Mouse (Mus musculus): ENCODE data around the gene Olfr366. TPM values are rescaled to one million over a fixed set of nuclear protein-coding genes. Genes with fewer than 3 reads are reported as not detected.
"Not testable (repeated sequence)": the region's sequence is repeated elsewhere in the genome, so short reads cannot be mapped to it uniquely, and the experiment has no call there.

Gene Olfr366
- polyA plus RNA-seq (2015; fragmentation: Nextera tagmentation; extraction: Ambion mirVana), result not detected in 2 replicates

DNA sequence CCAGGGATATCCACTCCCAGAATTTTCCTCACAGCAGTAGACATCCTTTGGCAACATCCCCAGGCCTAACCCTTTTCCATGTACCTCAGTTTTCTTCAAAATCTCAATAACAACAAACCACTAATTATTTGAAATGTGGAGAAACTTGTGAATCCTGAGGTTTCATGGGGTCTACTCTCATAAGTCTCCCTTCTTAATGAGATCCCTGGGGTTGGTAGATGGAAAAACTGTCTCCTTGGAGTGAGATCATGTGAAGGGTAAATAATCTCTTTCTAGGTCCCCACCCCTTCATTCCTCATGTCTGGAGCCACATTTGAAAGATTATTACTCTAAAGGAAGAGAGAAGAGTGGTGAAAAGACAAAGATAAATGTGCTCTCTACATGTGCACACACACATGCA, at the start of gene Olfr366:
TSS of gene Olfr366 (plus strand) at position 301 of the 400 bp plus-strand sequence.
- H3K27ac ChIP-seq (replicated peaks), result no peak within 1 kb of the TSS
- no peak within 1 kb of the TSS for H3K4me2 ChIP-seq (replicated peaks)
- no peaks in the 10 kb centered on the region for H3K9me3 ChIP-seq
- H3K4me1 ChIP-seq, result no peaks in the 10 kb centered on the region
- no peaks in the 10 kb centered on the region for H3K27me3 ChIP-seq
- H3K4me3 ChIP-seq, result no peak within 1 kb of the TSS
- H3K36me3 ChIP-seq, result no peaks in the 10 kb centered on the region
- no peak for ATAC-seq (replicated peaks)
- no peak within 1 kb of the TSS for H3K9ac ChIP-seq (replicated peaks)

DNA sequence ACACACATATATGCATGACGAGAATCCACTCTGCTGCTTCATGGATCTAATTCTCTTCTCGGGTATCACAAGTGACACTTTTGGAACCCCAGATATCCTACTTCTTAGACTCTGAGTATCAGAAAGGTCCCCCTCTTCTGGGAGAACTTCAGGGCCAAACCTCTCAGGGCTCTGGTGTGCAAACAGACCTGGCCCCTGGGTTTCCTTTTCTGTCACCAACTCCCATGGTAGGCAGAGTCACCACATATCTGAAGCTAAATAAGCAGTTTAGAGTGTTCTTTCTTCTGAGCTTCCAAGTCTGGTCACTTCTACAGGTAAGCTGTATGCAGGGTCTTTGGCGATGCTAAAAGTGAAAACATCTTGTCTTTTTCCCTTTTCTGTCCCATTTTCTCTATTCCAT, 23.5 kb upstream of the Olfr366 start, which contains the start of gene Olfr365:
TSS of gene Olfr365 (plus strand) at position 301 of the 400 bp plus-strand sequence.
- Histone ChIP-seq H3K9me3 (no peaks in the 10 kb centered on the region), H3K4me3 (no peak within 1 kb of the TSS), H3K27me3 (no peaks in the 10 kb centered on the region), H3K9ac (replicated peaks) (no peak within 1 kb of the TSS), H3K36me3 (no peaks in the 10 kb centered on the region), H3K4me1 (no peaks in the 10 kb centered on the region), H3K27ac (replicated peaks) (no peak within 1 kb of the TSS), H3K4me2 (replicated peaks) (no peak within 1 kb of the TSS)
- 80% methylated on average over 3 of the region's 3 CpGs for whole genome bisulfite sequencing
- no peak for ATAC-seq (replicated peaks)

DNA sequence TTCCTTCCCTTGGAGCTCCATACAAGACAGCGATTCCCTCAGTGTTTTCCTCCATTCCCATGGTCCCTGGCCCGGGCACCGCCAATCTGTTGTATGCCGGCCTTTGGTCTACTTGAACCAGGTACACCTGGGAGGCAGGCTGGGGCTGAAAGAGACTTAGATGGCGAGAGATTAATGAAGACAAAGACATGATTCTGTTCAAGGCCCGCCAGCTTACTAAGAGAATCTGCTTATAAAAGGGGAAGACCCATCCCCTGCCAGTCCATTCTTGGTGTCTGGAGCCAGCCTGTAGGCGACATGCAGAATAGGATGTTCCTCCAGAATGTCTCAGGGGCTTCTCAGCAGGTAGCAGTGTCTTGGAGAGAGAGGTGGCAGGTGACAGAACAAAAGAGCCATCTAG, 50.4 kb downstream of the Olfr366 start:
- H3K4me1 ChIP-seq; H3K4me2 ChIP-seq (replicated peaks); H3K27ac ChIP-seq (replicated peaks); H3K27me3 ChIP-seq; H3K36me3 ChIP-seq; H3K4me3 ChIP-seq; H3K9ac ChIP-seq (replicated peaks); ATAC-seq (replicated peaks); H3K9me3 ChIP-seq: not testable (repeated sequence)
- 85% methylated on average over 7 of the region's 7 CpGs for WGBS

Other genes starting within 250 kb of the Olfr366 start
- not detected in 2 replicates for gene Olfr357, start 217.7 kb upstream of the Olfr366 start, polyA plus RNA-seq (2015; fragmentation: Nextera tagmentation; extraction: Ambion mirVana)
- gene Olfr358, start 202.2 kb upstream of the Olfr366 start, polyA plus RNA-seq (2015; fragmentation: Nextera tagmentation; extraction: Ambion mirVana), result not detected in 2 replicates
- not detected in 2 replicates for gene Olfr360, start 145.8 kb upstream of the Olfr366 start, polyA plus RNA-seq (2015; fragmentation: Nextera tagmentation; extraction: Ambion mirVana)
- not detected in 2 replicates for gene Olfr361, start 122.3 kb upstream of the Olfr366 start, polyA plus RNA-seq (2015; fragmentation: Nextera tagmentation; extraction: Ambion mirVana)
- gene Olfr362, start 93.7 kb upstream of the Olfr366 start, polyA plus RNA-seq (2015; fragmentation: Nextera tagmentation; extraction: Ambion mirVana), result not detected in 2 replicates
- gene Olfr364-ps1, start 72.3 kb upstream of the Olfr366 start, polyA plus RNA-seq (2015; fragmentation: Nextera tagmentation; extraction: Ambion mirVana), result not detected in 2 replicates
- not detected in 2 replicates for gene Olfr365, start 23.4 kb upstream of the Olfr366 start, polyA plus RNA-seq (2015; fragmentation: Nextera tagmentation; extraction: Ambion mirVana)
- gene Olfr368, start 114.9 kb downstream of the Olfr366 start, polyA plus RNA-seq (2015; fragmentation: Nextera tagmentation; extraction: Ambion mirVana), result not detected in 2 replicates
- 70.5 and 73.1 TPM in 2 replicates for gene Pdcl, start 147.8 kb downstream of the Olfr366 start, polyA plus RNA-seq (2015; fragmentation: Nextera tagmentation; extraction: Ambion mirVana)
- gene Rc3h2, start 211.3 kb downstream of the Olfr366 start, polyA plus RNA-seq (2015; fragmentation: Nextera tagmentation; extraction: Ambion mirVana), result 24.2 and 24.4 TPM in 2 replicates
- gene Zbtb26, start 231.6 kb downstream of the Olfr366 start, polyA plus RNA-seq (2015; fragmentation: Nextera tagmentation; extraction: Ambion mirVana), result 8.3 and 8.6 TPM in 2 replicates
- gene Zbtb6, start 231.6 kb downstream of the Olfr366 start, polyA plus RNA-seq (2015; fragmentation: Nextera tagmentation; extraction: Ambion mirVana), result 18.2 and 19.3 TPM in 2 replicates
- gene Rabgap1, start 231.7 kb downstream of the Olfr366 start, polyA plus RNA-seq (2015; fragmentation: Nextera tagmentation; extraction: Ambion mirVana), result 61.6 and 65.0 TPM in 2 replicates